Mouse (Mus musculus): ENCODE measurements around the gene Gtf2f2. TPM values are rescaled to one million over a fixed set of nuclear protein-coding genes. Genes with fewer than 3 reads are reported as not detected.

Gtf2f2 gene
- polyA plus RNA-seq (2014; fragmentation: Illumina TruSeq; extraction: RNeasy Lipid Tissue Mini Kit (QIAGEN cat#74804); ENCODE audit: low read depth, low replicate concordance), result 18.6 TPM

DNA sequence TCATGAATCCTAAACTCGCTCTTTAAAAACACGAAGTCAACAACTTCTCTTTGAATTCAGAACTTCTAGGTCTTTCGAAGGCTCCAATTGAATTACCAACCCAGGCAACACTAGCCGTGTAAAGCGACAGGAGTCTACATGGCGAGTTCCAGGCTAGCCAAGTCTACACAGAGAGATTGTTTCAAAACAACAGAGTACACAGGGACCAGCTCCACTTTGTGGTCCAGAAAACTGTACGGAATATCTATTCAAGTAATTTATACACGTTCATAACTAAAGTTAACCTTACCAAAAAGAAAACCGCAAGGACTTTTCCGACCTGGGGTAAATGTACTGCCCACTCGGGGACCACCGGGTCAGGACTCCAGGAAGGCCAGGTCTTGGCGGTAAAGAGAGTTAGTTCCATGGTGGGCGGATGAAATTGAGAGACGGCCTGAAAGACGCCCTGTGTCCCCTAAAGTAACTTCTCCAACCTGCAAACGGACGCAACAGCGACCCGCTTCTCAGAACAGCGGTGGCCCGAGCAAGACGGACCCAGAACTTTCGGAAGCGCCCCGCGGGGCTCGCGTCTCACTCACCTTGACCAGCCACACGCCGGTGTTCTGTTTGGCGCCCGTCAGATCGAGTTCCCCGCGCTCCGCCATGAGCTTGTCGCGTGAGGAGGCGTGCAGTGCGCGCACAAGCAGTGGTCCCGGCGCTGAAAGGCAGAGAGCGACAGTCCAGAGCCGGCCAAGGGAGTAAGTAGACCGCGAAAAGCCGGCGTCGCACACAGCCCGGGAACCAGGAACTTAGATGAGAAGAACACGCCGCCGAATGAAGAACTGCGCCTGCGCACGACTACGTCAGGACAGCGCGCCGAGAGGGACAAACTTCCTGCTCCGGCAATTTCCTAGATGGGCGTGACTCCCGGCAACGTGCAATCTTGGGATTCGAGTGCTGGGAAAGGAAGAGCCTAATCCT is at the start of gene Gtf2f2:
Gtf2f2 (minus strand) TSS at position 764 of the 960 bp plus-strand sequence.

DNA sequence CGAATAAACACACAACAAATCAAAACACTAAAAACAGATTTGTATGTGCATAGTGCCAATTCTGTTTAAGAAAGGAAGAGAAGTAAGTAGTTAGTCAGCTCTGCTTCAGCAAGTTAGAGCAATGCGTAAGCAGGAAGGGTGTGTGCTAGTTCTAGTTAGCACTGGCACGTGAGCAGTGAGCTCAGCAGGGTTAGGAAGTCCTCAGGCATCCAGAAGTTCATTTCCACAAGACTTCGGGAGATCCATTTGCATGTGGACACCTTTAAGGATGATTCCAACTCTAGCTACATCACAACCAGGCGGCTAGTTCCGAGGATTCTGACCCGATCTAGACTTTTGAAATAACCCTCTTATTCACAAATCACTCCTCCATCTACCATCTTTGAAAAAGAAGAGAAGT is 55.9 kb downstream of the Gtf2f2 start, which contains the start of gene Kctd4:
Kctd4 (plus strand) TSS at position 244 of the 400 bp plus-strand sequence.

Other genes starting within 250 kb of the Gtf2f2 start
- 37.1 TPM for gene Slc25a30, start 223.8 kb downstream of the Gtf2f2 start, polyA plus RNA-seq (2014; fragmentation: Illumina TruSeq; extraction: RNeasy Lipid Tissue Mini Kit (QIAGEN cat#74804); ENCODE audit: low read depth, low replicate concordance)
- 5,549 TPM for gene Tpt1, start 165.8 kb downstream of the Gtf2f2 start, polyA plus RNA-seq (2014; fragmentation: Illumina TruSeq; extraction: RNeasy Lipid Tissue Mini Kit (QIAGEN cat#74804); ENCODE audit: low read depth, low replicate concordance)
- gene Kctd4, start 55.9 kb downstream of the Gtf2f2 start, polyA plus RNA-seq (2014; fragmentation: Illumina TruSeq; extraction: RNeasy Lipid Tissue Mini Kit (QIAGEN cat#74804); ENCODE audit: low read depth, low replicate concordance), result not detected
- gene Gpalpp1, start 99.9 kb upstream of the Gtf2f2 start, polyA plus RNA-seq (2014; fragmentation: Illumina TruSeq; extraction: RNeasy Lipid Tissue Mini Kit (QIAGEN cat#74804); ENCODE audit: low read depth, low replicate concordance), result 17.6 TPM
- 8.0 TPM for gene Nufip1, start 100.0 kb upstream of the Gtf2f2 start, polyA plus RNA-seq (2014; fragmentation: Illumina TruSeq; extraction: RNeasy Lipid Tissue Mini Kit (QIAGEN cat#74804); ENCODE audit: low read depth, low replicate concordance)